9 mouse cellular contexts compared by ENCODE assay signal in the genomic region with DNA sequence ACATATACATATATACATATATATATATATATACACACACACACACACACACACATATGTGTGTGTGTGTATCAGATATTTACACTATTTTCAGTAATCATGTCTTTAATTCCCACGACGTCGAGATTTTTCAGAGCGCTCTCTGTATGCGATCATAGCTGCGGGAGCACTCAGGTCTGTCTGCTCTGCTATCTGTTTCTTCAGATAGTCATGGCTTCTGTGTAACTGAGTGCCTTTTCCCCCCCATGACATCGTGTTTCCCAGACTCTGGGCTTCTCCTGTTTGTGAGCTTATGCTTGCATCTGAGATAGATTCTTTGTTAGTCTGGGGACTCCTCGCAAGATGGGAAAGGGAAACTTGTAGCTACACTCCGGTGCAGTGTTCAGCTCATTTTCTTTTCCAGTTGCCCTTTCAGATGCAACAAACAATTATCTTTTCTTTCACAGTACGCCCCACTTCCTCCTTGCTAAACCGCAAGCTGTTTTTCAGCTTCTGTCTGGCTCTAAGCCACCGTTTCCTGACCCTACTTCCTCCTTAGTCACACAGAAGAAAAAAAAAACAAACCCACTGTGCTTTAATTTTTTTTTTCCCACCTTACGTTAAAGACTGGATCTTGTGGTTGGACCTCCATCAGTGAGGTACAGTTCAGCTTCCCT. TPM values are rescaled to one million over a fixed set of nuclear protein-coding genes. Genes with fewer than 3 reads are reported as not detected.
DNase-seq lines count a peak whose midpoint lies in the region; ATAC-seq and TF ChIP-seq lines count a peak whose summit lies in the region.
"Had no signal": no experiment of that assay in that cellular context is flagged by ENCODE, and none has a peak within 500 bp of the region (broad histone marks: within the 10 kb centered on the region; RNA-seq: fewer than 3 reads in every experiment).

No protein-coding gene starts in this region.

- peak; percentile 89 for DNase-seq in A20 (ENCODE audit: low read depth, low spot score)
- peak; percentile 27 for DNase-seq in NIH3T3 (ENCODE audit: low read depth)
- DNase-seq in heart, postnatal 0 days (ENCODE audit: low spot score), result peak; percentile 64
- DNase-seq in liver, result peak; percentile 40
- no peak for DNase-seq in frontal cortex, postnatal 25 days (ENCODE audit: low spot score in 2 of 2)
- DNase-seq in frontal cortex, postnatal 10 days (ENCODE audit: low spot score in 2 of 2), result no peak
- no peak for DNase-seq in embryo, embryonic 11 days

- no peaks in the 10 kb centered on the region for H3K27me3 ChIP-seq in heart, postnatal 0 days (ENCODE audit: control insufficient read depth, insufficient read depth, low read length)

- H3K4me2 ChIP-seq in heart, postnatal 0 days (ENCODE audit: low read depth, low read length), result peak overlapping the region; percentile 24; the same call in 1 of the 2 replicates

- no peaks in the 10 kb centered on the region for H3K36me3 ChIP-seq in heart, postnatal 0 days (replicated peaks; ENCODE audit: control insufficient read depth, insufficient read depth, low read length)

- peak; percentile 49; the same call in 1 of the 2 replicates for ATAC-seq in heart, postnatal 0 days (ENCODE audit: insufficient read depth, low read depth)

- H3K9ac ChIP-seq in heart, postnatal 0 days (replicated peaks; ENCODE audit: low read depth, low read length), result no peak overlapping the region

- H3K27ac ChIP-seq in heart, postnatal 0 days (ENCODE audit: low read depth), result peak overlapping the region; percentile 74
- H3K27ac ChIP-seq in olfactory bulb, adult 2 months (ENCODE audit: insufficient read depth, low read depth, low read length), result peak overlapping the region; percentile 41; the same call in 1 of the 2 replicates

- no peaks in the 10 kb centered on the region for H3K4me1 ChIP-seq in heart, postnatal 0 days (ENCODE audit: control insufficient read depth, insufficient read depth)
- H3K4me1 ChIP-seq in olfactory bulb, adult 2 months (ENCODE audit: control insufficient read depth, insufficient read depth, low read length), result no peaks in the 10 kb centered on the region; the same call in 1 of the 2 replicates

- 47% methylated on average over 13 of the region's 13 CpGs for WGBS in heart, postnatal 0 days
- WGBS in olfactory bulb, adult 2 months, result 22% methylated on average over 13 of the region's 13 CpGs

- no peak for TF ChIP-seq CTCF in heart, postnatal 0 days (IDR thresholded peaks at IDR 0.05; ENCODE audit: low read depth)
- no peak for TF ChIP-seq CTCF in olfactory bulb, adult 2 months (IDR thresholded peaks at IDR 0.05; ENCODE audit: insufficient read depth, low read depth, low read length)

- H3K4me3 ChIP-seq in heart, postnatal 0 days (ENCODE audit: low read depth, low read length), result no peak overlapping the region
- no peak overlapping the region for H3K4me3 ChIP-seq in olfactory bulb, adult 2 months (ENCODE audit: insufficient read depth, low read depth, low read length)
- H3K4me3 ChIP-seq: myocyte had no signal

- TF ChIP-seq EP300 in heart, postnatal 0 days (IDR thresholded peaks at IDR 0.05; ENCODE audit: low read depth), result 0 out of 2 replicates have a peak, but pooled peaks have one; percentile 28

- TF ChIP-seq POLR2A in olfactory bulb, adult 2 months (IDR thresholded peaks at IDR 0.05; ENCODE audit: insufficient read depth, low read depth, low read length), result no peak

- H3K9me3 ChIP-seq in heart, postnatal 0 days (replicated peaks; ENCODE audit: control insufficient read depth, low read length), result no peaks in the 10 kb centered on the region

RNA-seq across cellular contexts. Expression of gene Neurl3, which starts 10.5 kb away (rescaled TPM):
- 5.7 and 12.9 TPM in 2 replicates for total RNA-seq in heart, postnatal 0 days (2014; rRNA removed; ENCODE audit: low replicate concordance)
- 3.6 and 4.3 TPM in 2 replicates for polyA plus RNA-seq in heart, postnatal 0 days (2015; fragmentation: Nextera tagmentation; extraction: Ambion mirVana)
- not detected in 2 replicates for polyA plus RNA-seq in olfactory bulb, adult 2 months (2012; ENCODE audit: insufficient read depth, insufficient read length, low replicate concordance, missing spikeins)

RNA-seq across cellular contexts. Expression of gene Uggt1, which starts 19.4 kb away (rescaled TPM):
- 26.7 and 58.0 TPM in 2 replicates for total RNA-seq in heart, postnatal 0 days (2014; rRNA removed; ENCODE audit: low replicate concordance)
- 15.4 and 16.0 TPM in 2 replicates for polyA plus RNA-seq in heart, postnatal 0 days (2015; fragmentation: Nextera tagmentation; extraction: Ambion mirVana)
- 379 TPM in 1 of 2 replicates, not detected in the other for polyA plus RNA-seq in olfactory bulb, adult 2 months (2012; ENCODE audit: insufficient read depth, insufficient read length, low replicate concordance, missing spikeins)

RNA-seq across cellular contexts. Expression of gene Arid5a, which starts 43.6 kb away (rescaled TPM):
- 13.7 and 31.1 TPM in 2 replicates for total RNA-seq in heart, postnatal 0 days (2014; rRNA removed; ENCODE audit: low replicate concordance)
- 6.6 and 8.5 TPM in 2 replicates for polyA plus RNA-seq in heart, postnatal 0 days (2015; fragmentation: Nextera tagmentation; extraction: Ambion mirVana)
- polyA plus RNA-seq in olfactory bulb, adult 2 months (2012; ENCODE audit: insufficient read depth, insufficient read length, low replicate concordance, missing spikeins), result not detected in 2 replicates

Comparison
In these comparisons a context has a peak if more than half of its experiments do, and no peak if none do; other contexts are left out.
1. DNase-seq: peak in A20 (single experiment), NIH3T3 (single experiment), heart, postnatal 0 days (single experiment) and liver (single experiment); none in frontal cortex, postnatal 25 days (0 of 2), frontal cortex, postnatal 10 days (0 of 2) and embryo, embryonic 11 days (single experiment).